Mouse (Mus musculus) hindlimb bud, embryonic 11.5 days (tissue): Measurements from ENCODE around the gene Agbl5.

Source experiments
- DNase-seq: peaks from one replicate; pipeline ENCODE4 v3.0.0-alpha.2; 2012; ENCODE audit warnings: low read depth, low spot score; ENCODE audit errors: extremely low spot score

Gene Agbl5

GRCm38 (mm10) chr5:30887331-30887761, 1.1 kb upstream of the Agbl5 start:
- no peak for DNase-seq

- peak; percentile 98 for DNase-seq
Observed at GRCm38 (mm10) chr5:30887858-30888336, 597 bp upstream of the Agbl5 start.

GRCm38 (mm10) chr5:30889088-30889754, 727 bp downstream of the Agbl5 start:
- DNase-seq = no peak

- no peak for DNase-seq
Observed at GRCm38 (mm10) chr5:30890375-30890774, 1.9 kb downstream of the Agbl5 start.

DNA sequence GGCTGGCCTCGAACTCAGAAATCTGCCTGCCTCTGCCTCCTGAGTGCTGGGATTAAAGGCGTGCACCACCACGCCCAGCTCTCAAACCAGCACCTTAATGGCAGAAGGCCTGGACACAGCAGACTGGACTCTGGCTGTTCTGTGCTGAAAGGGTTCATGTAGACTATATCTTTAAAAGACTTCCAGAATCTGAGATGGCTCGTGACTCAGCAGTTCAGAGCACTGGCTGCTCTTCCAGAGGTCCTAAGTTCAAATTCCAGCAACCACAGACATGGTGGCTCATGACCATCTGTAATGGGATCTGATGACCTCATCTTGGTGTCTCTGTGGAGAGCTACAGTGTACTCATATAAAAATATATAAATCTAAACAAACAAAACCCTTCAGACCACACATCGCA, 13.4 kb downstream of the Agbl5 start:
- DNase-seq = no peak

GRCm38 (mm10) chr5:30907413-30908059, 19.0 kb downstream of the Agbl5 start, which contains the start of gene Ost4:
TSS of gene Ost4 (minus strand) at chr5:30907788.
- peak; percentile 79 for DNase-seq

DNA sequence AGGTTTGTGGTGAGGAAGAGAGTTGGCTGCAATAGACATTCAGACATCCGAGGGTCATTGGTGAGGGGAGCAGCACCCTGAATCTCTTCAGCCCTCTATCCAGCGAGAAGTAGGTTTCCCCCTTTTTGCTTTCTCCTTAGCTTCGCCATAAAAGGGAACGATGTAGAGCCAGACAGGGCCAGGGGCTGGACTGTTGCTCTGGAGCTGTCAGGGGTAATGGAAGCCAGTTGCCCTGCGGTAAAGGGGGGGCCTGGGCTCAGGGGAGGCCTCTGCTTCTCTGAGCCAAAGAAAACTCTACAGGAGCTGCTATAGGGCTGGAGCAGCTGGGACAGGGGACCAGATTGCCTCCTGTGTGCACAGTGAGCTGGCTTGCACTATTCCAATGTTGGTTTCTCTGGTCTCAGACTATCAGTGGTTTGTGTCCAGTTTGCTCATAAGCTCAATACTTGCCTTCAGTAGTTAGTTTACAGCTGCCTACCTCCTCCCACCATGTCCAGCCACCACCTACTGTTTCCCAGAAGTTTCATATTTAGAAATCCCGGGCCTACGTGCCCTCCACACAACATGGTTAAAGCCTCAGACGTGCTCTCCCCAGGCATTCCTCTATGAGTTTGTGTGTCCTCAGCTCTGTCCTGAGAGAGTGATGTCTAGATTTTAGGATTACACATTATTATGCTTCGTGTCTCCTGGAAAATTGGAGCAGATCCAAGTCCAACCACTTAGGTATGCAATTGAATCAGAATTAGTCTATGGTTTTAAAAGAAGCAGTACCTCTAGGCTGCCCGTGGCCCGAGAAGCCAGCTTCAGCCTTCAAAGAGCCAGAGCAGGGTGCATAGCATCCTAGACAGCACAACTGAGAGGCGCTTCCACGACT, 20.2 kb downstream of the Agbl5 start:
- DNase-seq = no peak

- no peak for DNase-seq
Observed at GRCm38 (mm10) chr5:30909300-30909659, 20.8 kb downstream of the Agbl5 start.

DNA sequence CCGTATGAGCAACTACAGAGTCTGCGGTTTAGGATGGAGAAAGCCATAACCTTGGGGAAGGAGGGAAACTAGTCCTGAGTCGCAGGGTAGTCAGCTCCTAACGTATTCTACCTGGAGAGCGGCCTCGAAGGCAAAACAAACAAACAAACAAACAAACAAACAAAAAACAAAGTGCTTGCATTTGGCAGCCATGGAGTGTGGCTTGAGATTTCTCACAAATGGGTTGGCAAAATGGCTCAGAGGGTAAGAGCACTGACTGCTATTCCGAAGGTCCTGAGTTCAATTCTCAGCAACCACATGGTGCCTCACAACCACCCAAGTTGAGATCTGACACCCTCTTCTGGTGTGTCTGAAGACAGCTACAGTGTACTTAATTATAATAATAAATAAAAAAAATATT, 21.4 kb downstream of the Agbl5 start:
- DNase-seq = no peak

GRCm38 (mm10) chr5:30910481-30910880, 22.0 kb downstream of the Agbl5 start:
- DNase-seq = no peak

- no peak for DNase-seq
Observed at GRCm38 (mm10) chr5:30912156-30912555, 23.7 kb downstream of the Agbl5 start.

DNA sequence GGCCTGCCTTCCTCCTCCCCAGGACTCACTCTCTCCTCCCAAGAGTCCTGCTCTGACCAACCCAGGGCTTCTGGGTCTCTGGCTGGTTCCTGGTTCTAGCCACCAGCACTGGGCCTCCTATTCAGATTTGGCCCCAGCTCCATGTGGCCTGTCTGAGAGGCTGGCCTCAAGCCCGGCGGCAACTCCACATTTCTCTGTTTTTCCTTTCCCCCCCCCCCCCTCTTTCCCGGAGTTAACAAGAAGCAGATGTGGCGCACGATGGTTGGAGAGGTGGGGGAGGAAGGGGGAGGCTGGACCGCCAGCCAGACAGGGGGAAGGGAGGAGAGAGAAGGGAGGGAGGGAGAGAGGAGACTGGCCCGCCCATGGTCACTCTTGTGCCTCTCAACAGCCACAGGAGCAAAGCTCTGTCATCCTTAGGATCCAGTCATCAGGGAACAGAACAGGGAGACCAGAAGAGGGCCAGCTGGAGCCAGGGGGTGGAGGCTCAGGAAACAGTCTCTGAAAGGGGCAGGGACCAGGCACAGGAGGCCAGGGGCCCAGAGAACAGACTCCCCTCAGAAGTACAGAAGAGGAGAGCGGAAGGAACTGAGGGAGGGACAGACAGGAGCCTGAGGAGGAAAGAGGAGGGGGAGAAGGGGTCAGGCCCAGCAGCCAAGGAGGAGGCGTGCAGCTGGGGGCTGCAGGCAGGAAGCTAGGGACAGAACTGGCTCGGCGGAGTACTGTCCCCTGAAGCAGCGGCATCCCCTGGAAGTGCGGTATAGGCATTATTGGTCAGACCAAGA, 24.8 kb downstream of the Agbl5 start, which contains the start of gene Emilin1:
Gene Emilin1, plus strand, starts transcription at position 343 of the 782 bp plus-strand sequence.
- peak; percentile 85 for DNase-seq

GRCm38 (mm10) chr5:30914101-30914635, 25.7 kb downstream of the Agbl5 start:
- no peak for DNase-seq

- no peak for DNase-seq
Observed at GRCm38 (mm10) chr5:30914849-30915248, 26.4 kb downstream of the Agbl5 start.

- DNase-seq = no peak
Observed at GRCm38 (mm10) chr5:30915456-30915855, 27.0 kb downstream of the Agbl5 start.

DNA sequence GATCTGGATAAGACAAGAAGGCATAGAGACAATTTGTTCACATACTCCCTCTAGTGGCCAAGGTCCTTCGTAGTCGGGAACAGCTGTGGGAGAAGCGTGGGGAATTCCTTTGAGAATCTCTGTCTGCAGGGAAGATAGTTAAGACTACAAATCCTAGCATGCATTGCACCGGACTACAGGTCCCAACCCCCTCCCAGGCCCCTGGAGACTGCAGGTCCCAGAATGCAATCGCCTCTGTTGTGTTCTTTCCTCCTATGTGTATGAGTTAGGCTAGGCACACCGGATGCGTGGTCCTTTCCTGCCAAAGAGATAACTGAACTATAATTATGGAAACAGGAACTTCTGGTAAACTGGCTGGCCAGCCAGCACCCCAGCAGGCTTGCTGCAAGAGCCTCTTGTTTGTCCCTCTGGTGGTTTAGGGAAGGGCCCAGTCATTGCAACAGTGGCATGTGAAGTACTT, 27.5 kb downstream of the Agbl5 start:
- DNase-seq = peak; percentile 89

DNA sequence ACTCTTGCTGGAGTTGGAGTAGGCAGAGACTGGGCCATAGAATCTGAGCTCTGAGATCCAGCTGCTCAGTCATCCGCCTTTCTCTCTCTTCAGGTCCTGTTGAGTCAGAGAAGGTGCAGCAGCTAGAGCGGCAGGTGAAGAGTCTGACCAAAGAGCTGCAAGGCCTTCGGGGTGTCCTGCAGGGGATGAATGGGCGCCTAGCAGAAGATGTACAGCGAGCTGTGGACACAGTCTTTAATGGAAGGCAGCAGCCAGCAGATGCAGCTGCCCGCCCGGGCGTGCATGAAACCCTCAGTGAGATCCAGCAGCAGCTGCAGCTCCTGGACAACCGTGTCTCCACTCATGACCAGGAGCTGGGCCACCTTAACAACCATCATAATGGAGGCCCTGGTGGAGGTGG, 28.3 kb downstream of the Agbl5 start:
- DNase-seq = no peak

DNA sequence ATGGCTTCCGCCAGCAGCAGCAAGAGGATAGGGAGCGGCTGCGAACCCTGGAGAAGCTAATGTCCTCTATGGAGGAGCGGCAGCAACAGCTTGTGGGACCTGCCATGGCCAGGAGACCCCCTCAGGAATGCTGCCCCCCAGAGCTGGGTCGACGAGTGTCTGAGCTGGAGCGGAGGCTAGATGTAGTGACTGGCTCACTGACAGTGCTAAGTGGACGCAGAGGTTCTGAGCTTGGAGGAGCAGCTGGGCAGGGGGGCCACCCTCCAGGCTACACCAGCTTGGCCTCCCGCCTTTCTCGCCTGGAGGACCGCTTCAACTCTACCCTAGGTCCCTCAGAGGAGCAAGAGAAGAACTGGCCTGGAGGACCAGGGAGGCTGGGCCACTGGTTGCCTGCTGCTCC, 28.9 kb downstream of the Agbl5 start:
- DNase-seq = no peak

GRCm38 (mm10) chr5:30917891-30918670, 29.6 kb downstream of the Agbl5 start:
- DNase-seq = no peak

- DNase-seq = no peak
Observed at GRCm38 (mm10) chr5:30918691-30919090, 30.2 kb downstream of the Agbl5 start.
